Comparison of ENCODE assay signal across 10 mouse cellular contexts in genomic region chr3:22115221-22115620, GRCm38 (mm10). TPM values are rescaled to one million over a fixed set of nuclear protein-coding genes. Genes with fewer than 3 reads are reported as not detected.
DNase-seq lines count a peak whose midpoint lies in the region; ATAC-seq and TF ChIP-seq lines count a peak whose summit lies in the region.
"Had no signal": no experiment of that assay in that cellular context is flagged by ENCODE, and none has a peak within 500 bp of the region (broad histone marks: within the 10 kb centered on the region; RNA-seq: fewer than 3 reads in every experiment).

No protein-coding gene starts in this region.

- H3K4me3 ChIP-seq in hindbrain, embryonic 12.5 days: no peak overlapping the region
- no peak overlapping the region for H3K4me3 ChIP-seq in hindbrain, embryonic 10.5 days
- H3K4me3 ChIP-seq in intestine, postnatal 0 days (ENCODE audit: low read depth, low read length): no peak overlapping the region

- H3K4me1 ChIP-seq in hindbrain, embryonic 12.5 days: peaks cover 4% of the 10 kb centered on the region
- peaks cover 8% of the 10 kb centered on the region for H3K4me1 ChIP-seq in hindbrain, embryonic 10.5 days (replicated peaks)
- H3K4me1 ChIP-seq in intestine, postnatal 0 days (replicated peaks; ENCODE audit: control insufficient read depth, insufficient read depth, low read length): no peaks in the 10 kb centered on the region; the same call in 1 of the 2 replicates

- 42% methylated on average over 2 of the region's 2 CpGs for WGBS in hindbrain, embryonic 12.5 days
- WGBS in hindbrain, embryonic 10.5 days: 38% methylated on average over 2 of the region's 2 CpGs
- WGBS in intestine, postnatal 0 days: 14% methylated on average over 2 of the region's 2 CpGs

- no peak for DNase-seq in hindbrain, embryonic 10.5 days (ENCODE audit: low spot score)
- peak; percentile 43 for DNase-seq in T-cell, adult 2 months (ENCODE audit: low spot score)
- peak; percentile 51 for DNase-seq in naive thymus-derived CD4-positive, alpha-beta T cell, adult 2 months (ENCODE audit: low read depth)
- DNase-seq in layer of hippocampus, postnatal 25 days (ENCODE audit: extremely low spot score in 1 of 2, low spot score in 1 of 2): no peak
- DNase-seq in left cerebral cortex, adult 8-10 months (ENCODE audit: low spot score in 2 of 2): no peak

- H3K9ac ChIP-seq in hindbrain, embryonic 12.5 days: no peak overlapping the region
- H3K9ac ChIP-seq in intestine, postnatal 0 days (ENCODE audit: low read depth, low read length): no peak overlapping the region

- TF ChIP-seq CTCF in intestine, postnatal 0 days (IDR thresholded peaks at IDR 0.05; ENCODE audit: low read depth): no peak

- no peak overlapping the region for H3K4me2 ChIP-seq in hindbrain, embryonic 12.5 days (replicated peaks)
- H3K4me2 ChIP-seq in intestine, postnatal 0 days (replicated peaks; ENCODE audit: low read depth): no peak overlapping the region

- H3K27ac ChIP-seq in hindbrain, embryonic 12.5 days: no peak overlapping the region
- no peak overlapping the region for H3K27ac ChIP-seq in hindbrain, embryonic 10.5 days
- no peak overlapping the region for H3K27ac ChIP-seq in intestine, postnatal 0 days (ENCODE audit: low read depth, low read length)
- H3K27ac ChIP-seq: macrophage had no signal

- no peaks in the 10 kb centered on the region for H3K36me3 ChIP-seq in hindbrain, embryonic 12.5 days
- peaks cover 6% of the 10 kb centered on the region for H3K36me3 ChIP-seq in hindbrain, embryonic 10.5 days
- H3K36me3 ChIP-seq in intestine, postnatal 0 days (ENCODE audit: control insufficient read depth, insufficient read depth): no peaks in the 10 kb centered on the region

- H3K27me3 ChIP-seq in hindbrain, embryonic 12.5 days: no peaks in the 10 kb centered on the region
- H3K27me3 ChIP-seq in hindbrain, embryonic 10.5 days (ENCODE audit: insufficient read depth, poor library complexity, severe bottlenecking): no peaks in the 10 kb centered on the region
- H3K27me3 ChIP-seq in intestine, postnatal 0 days (replicated peaks; ENCODE audit: control insufficient read depth, insufficient read depth, low read length): no peaks in the 10 kb centered on the region
- H3K27me3 ChIP-seq: Patski had no signal

- peak; percentile 74 for ATAC-seq in hindbrain, embryonic 12.5 days (ENCODE audit: low FRiP score)
- ATAC-seq in intestine, postnatal 0 days: peak; percentile 73
- ATAC-seq in monocyte, adult 5-6 weeks (replicated peaks; ENCODE audit: insufficient number of reproducible peaks, low FRiP score, low TSS enrichment, poor library complexity, severe bottlenecking): no peak; the same call in 1 of the 2 replicates
- ATAC-seq: Patski had no signal

- H3K9me3 ChIP-seq in hindbrain, embryonic 12.5 days (replicated peaks): peaks cover 8% of the 10 kb centered on the region; the same call in 1 of the 2 replicates
- H3K9me3 ChIP-seq in hindbrain, embryonic 10.5 days: peaks cover 10% of the 10 kb centered on the region; the same call in 1 of the 2 replicates
- H3K9me3 ChIP-seq in intestine, postnatal 0 days (ENCODE audit: control insufficient read depth): no peaks in the 10 kb centered on the region

RNA-seq across cellular contexts. Expression of gene Tbl1xr1, which starts 38.8 kb away (rescaled TPM):
- polyA plus RNA-seq in hindbrain, embryonic 12.5 days (2016; fragmentation: Nextera tagmentation; extraction: Ambion mirVana): 33.3 and 34.4 TPM in 2 replicates
- polyA plus RNA-seq in hindbrain, embryonic 10.5 days (2016; fragmentation: Nextera tagmentation; extraction: Ambion mirVana): 19.7 and 26.5 TPM in 2 replicates
- 5.6 and 9.2 TPM in 2 replicates for polyA plus RNA-seq in intestine, postnatal 0 days (2015; fragmentation: Nextera tagmentation; extraction: Ambion mirVana)
- 100 to 1,000 TPM; 135 to 151 TPM for total RNA-seq in layer of hippocampus, postnatal 25 days (2021)
- 100 to 1,000 TPM; 123 to 141 (median 137) TPM for total RNA-seq in left cerebral cortex, adult 8-10 months (2022)
- 83.4 to 96.7 TPM (median 89.1 TPM) in 3 replicates for total RNA-seq in monocyte, adult 5-6 weeks (2017)

Comparison
In these comparisons a context has a peak if more than half of its experiments do, and no peak if none do; other contexts are left out.
1. DNase-seq: peak in T-cell, adult 2 months (single experiment) and naive thymus-derived CD4-positive, alpha-beta T cell, adult 2 months (single experiment); none in hindbrain, embryonic 10.5 days (single experiment), layer of hippocampus, postnatal 25 days (0 of 2) and left cerebral cortex, adult 8-10 months (0 of 2).